Mouse (Mus musculus): ENCODE results near the gene Psen1. TPM values are rescaled to one million over a fixed set of nuclear protein-coding genes. Genes with fewer than 3 reads are reported as not detected.
A peak's percentile ranks its signal among the peaks of the same experiment; 100 is the strongest.

Psen1 gene
- polyA plus RNA-seq, 1 experiment from 2014 or later = 68.5 TPM

DNA sequence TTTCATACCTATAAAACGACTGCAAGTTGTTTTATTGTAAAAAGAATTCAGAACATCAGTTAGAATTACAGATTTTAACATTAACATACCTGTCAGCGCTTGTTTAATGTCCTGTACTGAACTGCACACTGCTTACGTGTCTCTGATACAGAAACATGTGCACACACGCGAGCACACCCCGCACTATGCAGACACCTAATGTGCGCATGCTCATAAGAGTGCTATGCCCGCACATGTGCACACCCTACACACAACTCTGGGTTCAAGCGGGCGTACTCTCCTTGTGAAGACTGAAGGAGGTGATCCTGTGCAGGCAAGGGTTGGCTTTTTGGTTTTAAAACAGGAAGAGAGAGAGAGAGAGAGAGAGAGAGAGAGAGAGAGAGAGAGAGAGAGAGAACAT, 76.6 kb downstream of the Psen1 start:
- WGBS = 78% methylated on average over 10 of the region's 10 CpGs
- Histone ChIP-seq H3K36me3 (no peaks in the 10 kb centered on the region), H3K27me3 (peaks cover 28% of the 10 kb centered on the region), H3K4me2 (no peak overlapping the region), H3K4me1 (replicated peaks) (peaks cover 23% of the 10 kb centered on the region), H3K4me3 (no peak overlapping the region), H3K9ac (no peak overlapping the region), H3K27ac (no peak overlapping the region), H3K9me3 (no peaks in the 10 kb centered on the region)
- ATAC-seq (ENCODE audit: low FRiP score) = no peak

DNA sequence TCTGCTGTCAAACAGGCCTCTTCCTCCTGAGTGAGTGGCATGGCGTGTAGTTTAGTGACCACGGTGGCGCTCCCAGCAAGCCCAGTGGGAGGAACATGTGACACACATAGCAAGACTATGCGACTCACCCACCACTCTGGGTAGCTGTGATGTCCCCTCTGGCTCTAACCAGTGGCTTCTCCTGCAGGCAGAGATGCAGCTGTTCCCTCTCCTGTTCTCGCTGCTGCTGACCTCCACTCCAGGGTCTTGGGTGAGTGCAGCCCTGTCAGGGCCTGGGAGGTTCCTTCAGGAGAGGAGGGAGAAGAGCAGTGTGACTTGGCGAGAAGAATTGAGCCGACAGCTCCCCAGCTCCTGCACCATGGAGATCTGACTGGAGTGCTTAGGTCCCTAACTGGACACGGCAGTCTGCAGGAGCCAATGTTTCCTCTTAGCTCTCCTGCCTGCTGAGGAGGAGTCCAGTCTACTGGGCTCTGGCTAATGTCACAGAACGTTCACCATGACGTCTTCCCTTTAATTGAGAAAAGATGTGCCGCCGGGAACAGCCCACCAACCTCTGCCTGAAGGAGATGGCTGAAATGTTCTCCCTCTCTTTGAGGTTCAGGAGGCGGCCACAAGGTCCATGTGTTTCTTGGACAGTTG, 78.1 kb downstream of the Psen1 start:
- no peak overlapping the region for H3K9ac ChIP-seq
- WGBS = 79% methylated on average over 13 of the region's 13 CpGs

DNA sequence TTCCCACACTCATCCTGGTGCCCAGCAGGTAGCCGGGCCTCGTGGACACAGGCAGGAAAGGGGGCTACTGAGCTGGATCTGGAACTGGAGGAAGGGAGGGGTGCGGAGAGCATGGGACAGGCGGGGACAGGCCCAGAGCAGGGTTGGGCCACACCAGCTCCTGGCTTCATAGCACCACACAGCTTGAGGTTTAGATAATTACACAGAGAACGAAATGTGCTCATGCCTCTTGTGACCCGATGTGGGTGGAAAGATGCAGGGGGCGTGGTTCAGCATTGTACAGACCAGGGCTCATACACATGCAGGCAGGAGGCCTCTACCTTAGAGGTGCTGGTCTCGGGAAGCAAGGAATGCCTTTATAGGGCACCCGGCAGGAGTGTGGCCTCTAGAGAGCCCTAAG, 79.9 kb downstream of the Psen1 start:
- Histone ChIP-seq H3K4me2 (no peak overlapping the region), H3K9me3 (no peaks in the 10 kb centered on the region), H3K9ac (no peak overlapping the region), H3K4me3 (no peak overlapping the region), H3K36me3 (no peaks in the 10 kb centered on the region), H3K27me3 (peaks cover 20% of the 10 kb centered on the region; the same call in 1 of the 2 replicates), H3K27ac (no peak overlapping the region), H3K4me1 (replicated peaks) (peaks cover 30% of the 10 kb centered on the region)
- 64% methylated on average over 9 of the region's 9 CpGs for WGBS
- no peak for ATAC-seq (ENCODE audit: low FRiP score)

More for the DNA sequence above, 78.1 kb downstream of the Psen1 start:
- H3K9me3 ChIP-seq = no peaks in the 10 kb centered on the region
- no peak overlapping the region for H3K4me3 ChIP-seq
- H3K36me3 ChIP-seq = no peaks in the 10 kb centered on the region
- peaks cover 37% of the 10 kb centered on the region for H3K4me1 ChIP-seq (replicated peaks)
- H3K27ac ChIP-seq = no peak overlapping the region
- ATAC-seq (ENCODE audit: low FRiP score) = no peak
- H3K27me3 ChIP-seq = peaks cover 25% of the 10 kb centered on the region
- H3K4me2 ChIP-seq = no peak overlapping the region

GRCm38 (mm10) chr12:83768235-83768899, 80.4 kb downstream of the Psen1 start:
- Histone ChIP-seq H3K4me3 (no peak overlapping the region), H3K9ac (no peak overlapping the region), H3K27ac (no peak overlapping the region), H3K4me2 (no peak overlapping the region), H3K27me3 (peaks cover 20% of the 10 kb centered on the region; the same call in 1 of the 2 replicates), H3K36me3 (no peaks in the 10 kb centered on the region), H3K4me1 (replicated peaks) (peaks cover 25% of the 10 kb centered on the region), H3K9me3 (no peaks in the 10 kb centered on the region)
- ATAC-seq (ENCODE audit: low FRiP score) = no peak
- WGBS = 84% methylated on average over 14 of the region's 14 CpGs

DNA sequence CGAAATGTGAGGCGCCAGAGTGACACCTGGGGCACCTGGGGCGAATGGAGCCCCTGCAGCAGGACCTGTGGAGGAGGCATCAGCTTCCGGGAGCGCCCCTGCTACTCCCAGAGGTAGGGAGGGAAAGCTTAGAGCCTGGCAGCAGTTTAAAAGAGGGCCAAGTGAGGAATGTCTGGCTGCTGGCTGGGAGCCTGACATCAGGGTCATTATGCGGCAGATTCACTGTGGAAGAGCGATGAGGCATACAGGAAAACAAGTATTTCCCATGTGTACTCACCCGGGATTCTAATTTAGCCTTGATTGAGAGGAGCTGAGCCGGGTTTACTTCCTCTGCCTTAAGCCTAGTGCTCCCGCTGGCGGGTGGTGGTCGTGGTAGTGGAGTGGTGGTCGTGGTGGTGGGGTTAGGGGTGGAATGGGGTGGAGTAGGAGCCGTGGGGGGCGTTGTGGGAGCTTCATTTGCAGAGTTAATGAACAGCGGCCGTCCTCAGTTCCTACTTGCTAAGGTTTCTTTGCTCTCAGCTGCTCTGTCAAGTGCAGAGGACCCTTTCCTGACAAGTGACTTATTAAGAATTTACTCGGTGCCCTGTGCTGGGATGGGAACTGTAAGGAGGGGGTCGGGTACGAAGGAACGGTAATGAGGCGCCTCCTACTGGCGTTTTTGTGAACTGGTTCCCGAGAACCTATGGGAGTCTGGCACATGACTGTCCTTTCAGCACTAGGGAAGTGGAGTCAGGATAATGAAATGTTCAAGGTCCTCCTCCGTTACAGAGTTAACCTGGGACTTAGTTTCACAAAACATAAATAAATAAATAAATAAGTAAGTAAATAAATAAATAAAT, 82.7 kb downstream of the Psen1 start:
- H3K9ac ChIP-seq = peak overlapping the region; percentile 19; the same call in 1 of the 2 replicates
- peaks cover 7% of the 10 kb centered on the region; the same call in 1 of the 2 replicates for H3K27me3 ChIP-seq
- H3K4me2 ChIP-seq = peak overlapping the region; percentile 43
- H3K36me3 ChIP-seq = no peaks in the 10 kb centered on the region
- H3K9me3 ChIP-seq = no peaks in the 10 kb centered on the region
- H3K4me1 ChIP-seq (replicated peaks) = peaks cover 18% of the 10 kb centered on the region
- 6% methylated on average over 25 of the region's 25 CpGs for WGBS
- no peak overlapping the region for H3K4me3 ChIP-seq
- peak overlapping the region; percentile 66 for H3K27ac ChIP-seq
- ATAC-seq (ENCODE audit: low FRiP score) = peak; percentile 69

GRCm38 (mm10) chr12:83775621-83776020, 87.7 kb downstream of the Psen1 start:
- H3K9ac ChIP-seq = no peak overlapping the region
- H3K4me1 ChIP-seq (replicated peaks) = peaks cover 8% of the 10 kb centered on the region
- H3K4me3 ChIP-seq = no peak overlapping the region
- H3K27ac ChIP-seq = no peak overlapping the region
- H3K4me2 ChIP-seq = no peak overlapping the region
- ATAC-seq (ENCODE audit: low FRiP score) = no peak
- no peaks in the 10 kb centered on the region for H3K36me3 ChIP-seq
- WGBS = 60% methylated on average over 12 of the region's 12 CpGs
- H3K9me3 ChIP-seq = no peaks in the 10 kb centered on the region
- no peaks in the 10 kb centered on the region for H3K27me3 ChIP-seq

- no peak overlapping the region for H3K27ac ChIP-seq
- 93% methylated on average over 7 of the region's 7 CpGs for WGBS
- no peak for ATAC-seq (ENCODE audit: low FRiP score)
Measured at GRCm38 (mm10) chr12:83776766-83777165, 88.8 kb downstream of the Psen1 start.

GRCm38 (mm10) chr12:83780181-83780580, 92.2 kb downstream of the Psen1 start:
- no peak for ATAC-seq (ENCODE audit: low FRiP score)
- Histone ChIP-seq H3K27me3 (no peaks in the 10 kb centered on the region), H3K9me3 (no peaks in the 10 kb centered on the region), H3K4me1 (replicated peaks) (peaks cover 19% of the 10 kb centered on the region), H3K9ac (no peak overlapping the region), H3K4me3 (no peak overlapping the region), H3K36me3 (no peaks in the 10 kb centered on the region), H3K27ac (no peak overlapping the region), H3K4me2 (no peak overlapping the region)
- WGBS = 81% methylated on average over 3 of the region's 3 CpGs

More at GRCm38 (mm10) chr12:83776766-83777165, 88.8 kb downstream of the Psen1 start:
- Histone ChIP-seq H3K9me3 (no peaks in the 10 kb centered on the region), H3K4me3 (no peak overlapping the region), H3K9ac (no peak overlapping the region), H3K27me3 (no peaks in the 10 kb centered on the region), H3K4me1 (replicated peaks) (peaks cover 12% of the 10 kb centered on the region), H3K36me3 (no peaks in the 10 kb centered on the region), H3K4me2 (no peak overlapping the region)

- H3K9me3 ChIP-seq = no peaks in the 10 kb centered on the region
- H3K27ac ChIP-seq = no peak overlapping the region
- no peaks in the 10 kb centered on the region for H3K27me3 ChIP-seq
- no peaks in the 10 kb centered on the region for H3K36me3 ChIP-seq
- H3K4me1 ChIP-seq (replicated peaks) = peaks cover 15% of the 10 kb centered on the region
- no peak overlapping the region for H3K4me3 ChIP-seq
- WGBS = 50% methylated on average over 7 of the region's 7 CpGs
- no peak overlapping the region for H3K4me2 ChIP-seq
- ATAC-seq (ENCODE audit: low FRiP score) = no peak
- H3K9ac ChIP-seq = no peak overlapping the region
Measured at GRCm38 (mm10) chr12:83781204-83781603, 93.3 kb downstream of the Psen1 start.

GRCm38 (mm10) chr12:83781640-83782278, 93.8 kb downstream of the Psen1 start:
- Histone ChIP-seq H3K4me3 (no peak overlapping the region), H3K36me3 (no peaks in the 10 kb centered on the region), H3K27ac (no peak overlapping the region), H3K27me3 (no peaks in the 10 kb centered on the region), H3K9me3 (no peaks in the 10 kb centered on the region), H3K4me2 (no peak overlapping the region), H3K4me1 (replicated peaks) (peaks cover 15% of the 10 kb centered on the region), H3K9ac (no peak overlapping the region)
- WGBS = 75% methylated on average over 23 of the region's 23 CpGs
- ATAC-seq (ENCODE audit: low FRiP score) = no peak

- Histone ChIP-seq H3K9ac (no peak overlapping the region), H3K27ac (no peak overlapping the region), H3K9me3 (no peaks in the 10 kb centered on the region), H3K4me2 (no peak overlapping the region), H3K36me3 (no peaks in the 10 kb centered on the region), H3K4me1 (replicated peaks) (peaks cover 15% of the 10 kb centered on the region), H3K27me3 (no peaks in the 10 kb centered on the region), H3K4me3 (no peak overlapping the region)
- no peak for ATAC-seq (ENCODE audit: low FRiP score)
- WGBS = 87% methylated on average over 10 of the region's 10 CpGs
Measured at GRCm38 (mm10) chr12:83782669-83783068, 94.7 kb downstream of the Psen1 start.

All from hindbrain, embryonic 13.5 days (tissue).